Mouse (Mus musculus): ENCODE results near the gene Trim46. TPM values are rescaled to one million over a fixed set of nuclear protein-coding genes. Genes with fewer than 3 reads are reported as not detected.

Gene Trim46
- total RNA-seq (2023), result 1.5 TPM

DNA sequence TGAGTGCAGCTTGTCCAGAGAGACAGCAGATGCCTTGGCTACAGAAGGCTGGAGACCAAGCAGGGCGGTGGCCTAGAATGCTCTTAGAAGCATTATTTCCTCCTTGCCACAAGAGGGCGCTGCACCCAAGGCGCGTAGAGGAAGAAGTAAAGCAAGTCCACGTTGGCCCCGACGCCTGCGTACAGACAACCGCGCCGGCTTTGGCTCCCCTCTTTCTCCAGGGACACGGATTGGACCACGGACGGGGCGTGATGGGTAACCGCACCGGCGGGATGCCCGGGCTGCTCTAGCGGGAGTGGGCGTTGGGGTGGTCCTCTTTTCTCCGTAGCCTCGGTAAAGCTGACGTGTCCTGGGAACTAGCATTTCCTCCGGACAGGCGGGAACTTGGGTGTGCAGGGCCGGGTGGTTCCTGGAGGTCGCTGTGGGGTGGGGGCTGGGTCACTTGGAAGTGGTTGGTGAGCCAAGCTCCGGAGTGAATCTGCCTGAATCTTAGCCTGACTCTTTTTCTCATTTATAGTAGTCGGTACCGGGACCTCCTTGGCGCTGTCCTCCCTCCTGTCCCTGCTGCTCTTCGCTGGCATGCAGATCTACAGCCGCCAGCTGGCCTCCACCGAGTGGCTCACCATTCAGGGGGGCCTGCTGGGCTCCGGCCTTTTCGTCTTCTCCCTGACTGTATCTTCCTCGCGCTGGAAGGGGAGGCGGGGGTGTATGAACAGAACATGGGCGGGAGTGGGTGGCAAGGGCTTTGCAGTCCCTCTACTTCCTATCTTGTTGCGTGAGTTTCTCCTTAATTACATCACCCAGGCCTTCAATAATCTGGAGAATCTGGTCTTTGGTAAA lies at the start of gene Trim46:
Trim46 (minus strand) TSS at position 49 of the 840 bp plus-strand sequence.

DNA sequence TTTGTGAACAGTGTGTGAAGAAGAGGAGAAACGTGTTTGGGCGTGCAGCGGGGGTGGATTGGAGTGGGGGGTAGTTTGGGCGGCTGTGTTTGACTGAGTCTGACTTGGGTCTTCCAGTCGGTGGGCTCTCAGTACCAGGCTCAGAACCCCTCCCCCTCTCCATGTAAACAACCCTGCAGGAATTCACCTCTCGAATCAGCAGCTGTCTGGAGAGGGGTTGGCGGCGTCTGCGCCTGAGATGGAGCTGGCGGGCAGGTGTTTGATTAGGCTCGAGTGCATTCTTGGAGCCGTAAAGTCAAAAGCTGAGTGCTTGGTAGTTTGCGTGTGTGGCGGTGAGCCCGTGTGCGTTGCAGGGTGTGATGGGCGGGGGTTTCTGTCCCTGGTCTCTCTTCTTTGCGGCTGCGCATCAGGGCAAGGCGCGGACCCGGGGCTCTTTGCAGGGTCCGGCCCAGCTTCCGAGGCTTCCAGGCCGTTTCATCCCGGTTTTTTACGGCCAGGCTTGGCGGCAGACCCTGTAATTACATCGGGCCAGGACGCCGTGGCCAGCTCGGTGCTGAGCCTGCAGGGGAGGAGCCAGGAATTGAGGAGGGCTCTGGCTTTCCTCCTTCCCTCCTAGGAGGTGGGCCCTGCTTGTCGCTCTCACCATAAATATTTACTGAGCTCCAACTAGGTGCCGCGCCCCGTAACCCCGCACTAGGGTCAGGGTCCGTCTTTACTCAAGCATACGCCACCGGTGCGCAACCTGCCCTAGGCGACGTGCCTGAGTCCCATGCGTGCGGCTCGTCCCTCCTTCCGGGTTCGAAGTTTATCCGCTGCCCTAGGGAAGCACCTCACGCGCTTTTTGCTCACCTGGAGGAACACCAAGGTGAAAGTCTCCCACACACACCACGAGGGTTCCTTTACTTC lies 34.8 kb upstream of the Trim46 start, which contains the start of gene Efna1:
Efna1 (minus strand) TSS at position 537 of the 906 bp plus-strand sequence.

DNA sequence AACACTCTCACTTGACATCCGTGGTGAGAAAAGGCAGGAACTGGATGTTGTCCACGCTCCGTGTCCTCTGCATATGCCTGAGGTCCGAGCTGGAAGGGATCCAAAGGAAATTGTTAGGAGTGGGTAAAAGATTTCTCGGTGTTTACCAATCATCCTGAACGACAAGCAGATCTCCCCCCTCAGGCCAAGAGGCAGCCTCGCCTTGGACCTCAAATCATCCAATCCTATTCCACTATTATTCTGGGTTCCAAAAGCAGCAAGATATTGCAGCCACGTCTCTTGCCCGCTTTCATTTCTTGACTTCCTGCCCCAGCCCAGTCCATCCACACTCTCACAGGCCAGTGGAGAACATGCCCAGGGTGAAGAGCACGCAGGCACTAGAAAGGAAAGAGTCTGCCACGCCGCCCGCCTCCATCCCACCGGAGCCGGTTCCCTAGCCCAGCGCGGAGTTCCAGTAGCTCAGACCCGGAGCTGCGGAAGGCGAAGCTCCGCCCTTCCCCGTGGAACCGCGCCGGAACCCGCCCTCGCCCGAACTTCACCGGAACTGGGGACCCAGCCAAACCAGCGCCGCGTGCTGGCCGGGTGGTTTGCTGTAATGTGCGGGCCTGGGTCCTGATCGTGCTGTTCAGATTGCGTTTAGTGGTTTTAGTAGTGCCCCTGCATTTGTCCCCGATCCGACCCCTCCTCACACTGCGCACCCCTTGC lies 24.1 kb upstream of the Trim46 start, which contains the start of gene Slc50a1:
Slc50a1 (minus strand) TSS at position 520 of the 705 bp plus-strand sequence.

DNA sequence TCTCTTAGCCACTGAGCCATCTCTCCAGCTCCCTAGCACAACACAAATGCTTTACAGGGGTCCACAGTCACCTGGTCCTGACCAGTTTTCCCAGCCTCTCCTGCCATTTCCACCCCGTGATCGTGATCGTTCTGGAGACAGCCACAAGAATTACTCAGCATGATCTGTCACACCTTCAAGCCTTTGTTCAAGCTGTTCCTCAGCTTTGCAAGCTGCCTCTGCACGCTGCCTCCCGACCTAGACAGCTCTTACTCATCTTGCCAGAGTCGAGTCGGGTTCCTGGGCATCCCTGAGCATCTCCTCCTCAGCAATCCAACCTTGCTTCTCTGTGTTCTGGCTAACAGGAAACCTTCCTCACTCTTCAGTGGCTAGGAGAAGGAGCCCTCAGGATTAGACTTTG lies 13.0 kb upstream of the Trim46 start, which contains the start of gene Dpm3:
Dpm3 (plus strand) TSS at position 283 of the 400 bp plus-strand sequence.

DNA sequence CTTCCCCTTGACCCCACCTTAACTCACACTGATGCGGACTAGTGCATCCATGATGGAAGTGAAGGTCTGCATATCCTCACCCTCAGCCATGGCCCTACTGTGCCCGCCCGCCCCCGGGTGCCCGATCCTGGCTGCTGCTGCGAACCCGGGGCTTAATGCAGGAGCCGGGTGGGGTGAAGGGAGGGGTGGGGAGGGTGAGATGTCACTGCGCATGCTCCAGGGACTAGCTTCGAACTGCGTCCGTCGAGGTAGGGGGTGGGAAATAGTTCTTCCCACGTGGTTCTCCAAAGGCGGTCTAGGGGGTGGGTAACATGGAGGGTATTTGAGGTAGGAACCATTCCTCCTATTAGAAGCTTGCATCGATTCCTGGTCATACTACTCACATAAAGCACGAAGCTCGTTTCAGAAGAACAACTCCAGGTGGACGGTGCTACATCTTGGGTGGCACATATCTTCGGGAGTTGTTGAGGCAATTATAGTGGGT lies 379 bp downstream of the Trim46 start, which contains the start of gene Krtcap2:
Krtcap2 (plus strand) TSS at position 279 of the 484 bp plus-strand sequence.

DNA sequence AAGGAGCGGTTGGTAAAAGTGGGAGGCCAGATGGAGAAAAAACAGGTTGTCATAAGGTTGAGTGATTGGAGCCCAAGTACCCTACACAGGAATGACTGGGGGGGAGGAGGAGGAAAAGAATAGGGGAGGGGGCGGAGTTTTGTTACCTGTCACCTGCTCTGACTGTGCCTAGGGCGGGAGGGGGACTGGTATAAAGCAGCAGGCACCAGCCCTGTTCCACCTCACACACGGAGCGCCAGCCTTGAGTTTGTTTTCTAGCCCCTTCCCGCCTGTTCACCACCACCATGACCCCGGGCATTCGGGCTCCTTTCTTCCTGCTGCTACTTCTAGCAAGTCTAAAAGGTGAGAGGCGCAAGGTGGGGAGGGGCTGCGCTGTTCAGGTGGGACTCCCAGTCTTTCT lies 17.3 kb downstream of the Trim46 start, which contains the start of gene Muc1:
Muc1 (plus strand) TSS at position 222 of the 400 bp plus-strand sequence.

DNA sequence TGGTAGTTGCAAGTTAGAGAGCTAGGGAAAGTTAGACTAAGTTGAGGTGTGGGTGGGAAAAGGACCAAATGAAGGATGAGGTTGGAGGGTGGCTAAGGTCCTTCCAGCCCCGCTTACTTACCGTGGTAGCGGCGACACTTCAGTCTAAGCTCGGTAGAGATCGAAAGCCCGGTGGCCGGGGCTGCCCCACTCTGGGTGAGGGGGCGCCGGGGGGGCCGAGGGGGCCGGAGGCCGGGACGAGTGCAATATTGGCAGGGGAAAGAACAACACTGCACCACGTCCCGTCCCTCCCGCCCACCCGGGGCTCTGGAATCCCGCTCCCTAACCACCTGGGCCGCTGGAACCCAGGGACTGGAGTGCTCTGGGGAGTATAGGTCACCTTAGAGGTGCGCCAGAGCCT lies 19.2 kb downstream of the Trim46 start, which contains the start of gene Mtx1:
Mtx1 (minus strand) TSS at position 189 of the 400 bp plus-strand sequence.

DNA sequence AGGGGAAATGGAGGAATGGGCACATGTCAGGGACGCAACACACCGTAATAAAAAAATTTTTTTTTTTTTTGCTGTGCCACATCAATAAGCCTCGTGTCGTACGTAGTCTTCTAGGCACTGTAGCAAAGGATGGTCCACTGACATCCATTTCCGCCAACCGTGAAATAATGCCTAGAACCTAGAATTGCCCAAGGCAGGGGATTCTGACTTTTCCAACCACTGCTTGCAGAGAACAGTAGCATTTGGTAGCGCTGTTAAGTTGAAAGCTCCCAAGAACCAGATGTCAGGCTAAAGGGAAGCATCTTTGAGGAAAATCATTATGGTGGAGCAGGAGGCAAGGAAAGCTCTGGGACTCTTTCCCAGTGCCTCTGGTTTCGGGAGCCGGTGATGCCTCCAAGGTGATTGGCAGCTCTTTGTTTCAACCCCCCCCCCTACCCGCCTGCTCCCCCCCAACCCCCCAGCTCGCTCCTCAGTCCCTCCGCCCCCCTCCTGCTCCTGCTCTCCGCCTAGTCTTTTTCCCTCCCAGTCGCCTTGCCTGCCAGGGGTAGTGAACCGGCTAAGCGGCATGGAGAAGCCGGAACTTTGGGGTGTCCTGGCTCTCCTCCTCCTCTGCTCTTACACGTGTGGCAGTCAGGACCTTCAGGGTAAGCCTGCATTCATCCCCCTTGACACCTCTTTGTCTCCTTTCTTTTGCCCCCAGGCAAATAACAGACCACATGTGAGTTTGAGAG lies 31.3 kb downstream of the Trim46 start, which contains the start of gene Thbs3:
Thbs3 (plus strand) TSS at position 500 of the 731 bp plus-strand sequence.

DNA sequence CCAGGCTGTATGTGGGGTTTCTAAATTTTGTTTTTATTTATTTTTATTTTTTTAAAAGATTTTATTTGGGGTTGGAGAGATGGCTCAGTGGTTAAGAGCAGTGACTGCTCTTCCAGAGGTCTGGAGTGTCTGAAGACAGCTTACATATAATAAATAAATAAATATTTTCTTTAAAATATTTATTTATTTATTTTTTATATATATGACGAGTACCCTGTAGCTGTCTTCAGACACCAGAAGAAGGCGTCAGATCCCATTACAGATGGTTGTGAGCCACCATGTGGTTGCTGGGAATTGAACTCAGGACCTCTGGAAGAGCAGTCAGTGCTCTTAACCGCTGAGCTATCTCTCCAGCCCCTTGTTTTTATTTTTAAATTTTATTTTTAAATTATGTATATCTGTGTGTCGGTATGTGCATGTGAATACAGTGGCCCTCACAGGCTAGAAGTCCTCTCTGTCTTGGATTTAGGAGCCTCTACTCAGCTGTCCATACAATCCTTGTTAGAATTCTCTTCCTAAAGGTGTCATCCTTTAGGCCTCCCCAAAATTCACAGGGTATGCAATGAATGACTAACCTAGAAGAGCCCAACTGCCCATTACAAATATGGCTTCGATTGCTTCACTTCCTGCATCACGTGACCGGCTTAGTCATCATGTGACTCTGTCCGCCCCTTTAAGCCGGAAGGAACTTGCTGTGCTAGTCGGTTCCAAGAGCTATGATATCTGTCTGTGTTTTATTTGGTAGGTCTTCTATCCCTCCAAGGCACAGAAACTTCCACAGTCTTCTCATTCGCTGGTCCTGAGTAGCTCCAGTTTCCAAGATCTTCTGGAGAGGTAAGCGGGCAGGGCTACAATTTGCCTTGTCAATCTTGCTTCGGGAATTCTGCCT lies 43.6 kb downstream of the Trim46 start, which contains the start of gene Gba:
Gba (plus strand) TSS at position 676 of the 889 bp plus-strand sequence.

Other genes starting within 250 kb of the Trim46 start
- 80.4 TPM for gene Rusc1, start 153.0 kb downstream of the Trim46 start, total RNA-seq (2023)
- gene Gm43738, start 145.2 kb downstream of the Trim46 start, total RNA-seq (2023), result not detected
- gene Fdps, start 144.3 kb downstream of the Trim46 start, total RNA-seq (2023), result 24.2 TPM
- gene Pklr, start 110.2 kb downstream of the Trim46 start, total RNA-seq (2023), result not detected
- gene Hcn3, start 86.1 kb downstream of the Trim46 start, total RNA-seq (2023), result 19.3 TPM
- gene Clk2, start 81.5 kb downstream of the Trim46 start, total RNA-seq (2023), result 122 TPM
- 152 TPM for gene Scamp3, start 68.8 kb downstream of the Trim46 start, total RNA-seq (2023)
- 176 TPM for gene Fam189b, start 63.2 kb downstream of the Trim46 start, total RNA-seq (2023)
- 67.9 TPM for gene Gba, start 43.4 kb downstream of the Trim46 start, total RNA-seq (2023)
- gene Thbs3, start 31.1 kb downstream of the Trim46 start, total RNA-seq (2023), result 6.5 TPM
- gene Mtx1, start 19.2 kb downstream of the Trim46 start, total RNA-seq (2023), result 193 TPM
- not detected for gene Muc1, start 17.3 kb downstream of the Trim46 start, total RNA-seq (2023)
- gene Krtcap2, start 343 bp downstream of the Trim46 start, total RNA-seq (2023), result 96.7 TPM
- 72.2 TPM for gene Dpm3, start 13.0 kb upstream of the Trim46 start, total RNA-seq (2023)
- gene Slc50a1, start 24.3 kb upstream of the Trim46 start, total RNA-seq (2023), result 126 TPM
- not detected for gene Efna1, start 34.8 kb upstream of the Trim46 start, total RNA-seq (2023)
- gene Efna3, start 76.7 kb upstream of the Trim46 start, total RNA-seq (2023), result not detected
- not detected for gene Efna4, start 91.7 kb upstream of the Trim46 start, total RNA-seq (2023)
- gene Adam15, start 103.7 kb upstream of the Trim46 start, total RNA-seq (2023), result 2.8 TPM
- gene Dcst2, start 115.7 kb upstream of the Trim46 start, total RNA-seq (2023), result not detected
- not detected for gene Dcst1, start 118.9 kb upstream of the Trim46 start, total RNA-seq (2023)
- gene Zbtb7b, start 148.5 kb upstream of the Trim46 start, total RNA-seq (2023), result 6.8 TPM
- gene Lenep, start 156.5 kb upstream of the Trim46 start, total RNA-seq (2023), result not detected
- 29.3 TPM for gene Flad1, start 165.6 kb upstream of the Trim46 start, total RNA-seq (2023)
- gene Cks1b, start 172.1 kb upstream of the Trim46 start, total RNA-seq (2023), result 2.8 TPM
- 95.4 TPM for gene Shc1, start 172.1 kb upstream of the Trim46 start, total RNA-seq (2023)
- gene Pygo2, start 183.9 kb upstream of the Trim46 start, total RNA-seq (2023), result 48.9 TPM
- 98.2 TPM for gene Pbxip1, start 190.4 kb upstream of the Trim46 start, total RNA-seq (2023)
- gene Pmvk, start 208.2 kb upstream of the Trim46 start, total RNA-seq (2023), result 13.5 TPM